Mouse (Mus musculus): ENCODE measurements around the gene Dhx40.
"Not testable (repeated sequence)": the region's sequence is repeated elsewhere in the genome, so short reads cannot be mapped to it uniquely, and the experiment has no call there.

Gene Dhx40

GRCm38 (mm10) chr11:86818928-86819327, 11.4 kb upstream of the Dhx40 start:
- no peak for DNase-seq (ENCODE audit: low read depth in 1 of 2, low spot score in 2 of 2)

- DNase-seq (ENCODE audit: low read depth in 1 of 2, low spot score in 2 of 2) = not testable (repeated sequence)
These were observed 8.7 kb upstream of the Dhx40 start for GRCm38 (mm10) chr11:86816288-86816687.

- not testable (repeated sequence) for DNase-seq (ENCODE audit: low read depth in 1 of 2, low spot score in 2 of 2)
These were observed 6.9 kb upstream of the Dhx40 start for GRCm38 (mm10) chr11:86814481-86814880.

- DNase-seq (ENCODE audit: low read depth in 1 of 2, low spot score in 2 of 2) = not testable (repeated sequence)
These were observed 5.7 kb upstream of the Dhx40 start for GRCm38 (mm10) chr11:86813256-86813655.

- DNase-seq (ENCODE audit: low read depth in 1 of 2, low spot score in 2 of 2) = no peak
These were observed 3.7 kb upstream of the Dhx40 start for GRCm38 (mm10) chr11:86811326-86811630.

GRCm38 (mm10) chr11:86810572-86811325, 3.2 kb upstream of the Dhx40 start:
- DNase-seq (ENCODE audit: low read depth in 1 of 2, low spot score in 2 of 2) = no peak

- no peak for DNase-seq (ENCODE audit: low read depth in 1 of 2, low spot score in 2 of 2)
These were observed 2.3 kb upstream of the Dhx40 start for GRCm38 (mm10) chr11:86809828-86810227.

- DNase-seq (ENCODE audit: low read depth in 1 of 2, low spot score in 2 of 2) = no peak
These were observed 507 bp downstream of the Dhx40 start for GRCm38 (mm10) chr11:86807001-86807477.

GRCm38 (mm10) chr11:86794161-86794560, 13.4 kb downstream of the Dhx40 start:
- no peak for DNase-seq (ENCODE audit: low read depth in 1 of 2, low spot score in 2 of 2)

GRCm38 (mm10) chr11:86787436-86787835, 20.1 kb downstream of the Dhx40 start:
- not testable (repeated sequence) for DNase-seq (ENCODE audit: low read depth in 1 of 2, low spot score in 2 of 2)

- DNase-seq (ENCODE audit: low read depth in 1 of 2, low spot score in 2 of 2) = no peak
These were observed 21.8 kb downstream of the Dhx40 start for GRCm38 (mm10) chr11:86785767-86786166.

GRCm38 (mm10) chr11:86769884-86770283, 37.7 kb downstream of the Dhx40 start:
- DNase-seq (ENCODE audit: low read depth in 1 of 2, low spot score in 2 of 2) = no peak

- DNase-seq (ENCODE audit: low read depth in 1 of 2, low spot score in 2 of 2) = no peak
These were observed 43.0 kb downstream of the Dhx40 start for GRCm38 (mm10) chr11:86764501-86764900.

- not testable (repeated sequence) for DNase-seq (ENCODE audit: low read depth in 1 of 2, low spot score in 2 of 2)
These were observed 44.4 kb downstream of the Dhx40 start for GRCm38 (mm10) chr11:86763127-86763526.

GRCm38 (mm10) chr11:86760357-86760756, 47.2 kb downstream of the Dhx40 start:
- no peak for DNase-seq (ENCODE audit: low read depth in 1 of 2, low spot score in 2 of 2)

- no peak for DNase-seq (ENCODE audit: low read depth in 1 of 2, low spot score in 2 of 2)
These were observed 47.7 kb downstream of the Dhx40 start for GRCm38 (mm10) chr11:86759886-86760285.

- DNase-seq (ENCODE audit: low read depth in 1 of 2, low spot score in 2 of 2) = no peak
These were observed 48.3 kb downstream of the Dhx40 start for GRCm38 (mm10) chr11:86759226-86759625.

GRCm38 (mm10) chr11:86758559-86758958, 49.0 kb downstream of the Dhx40 start:
- no peak for DNase-seq (ENCODE audit: low read depth in 1 of 2, low spot score in 2 of 2)

- DNase-seq (ENCODE audit: low read depth in 1 of 2, low spot score in 2 of 2) = peak; percentile 92 to 97
These were observed 49.8 kb downstream of the Dhx40 start, which contains the start of gene Cltc for GRCm38 (mm10) chr11:86757480-86758371. Cltc (minus strand) TSS chr11:86757565.

- no peak for DNase-seq (ENCODE audit: low read depth in 1 of 2, low spot score in 2 of 2)
These were observed 50.4 kb downstream of the Dhx40 start for GRCm38 (mm10) chr11:86757142-86757479.

GRCm38 (mm10) chr11:86756156-86757141, 51.1 kb downstream of the Dhx40 start:
- no peak for DNase-seq (ENCODE audit: low read depth in 1 of 2, low spot score in 2 of 2)

All from monocyte, adult 2 months (primary cell).